Comparison of ENCODE assay signal across 8 mouse cellular contexts in genomic region chr6:117906015-117906531, GRCm38 (mm10). TPM values are rescaled to one million over a fixed set of nuclear protein-coding genes. Genes with fewer than 3 reads are reported as not detected.
DNase-seq lines count a peak whose midpoint lies in the region; ATAC-seq and TF ChIP-seq lines count a peak whose summit lies in the region.

No protein-coding gene starts in this region.

- peak overlapping the region; percentile 86 for H3K9ac ChIP-seq in heart, postnatal 0 days (replicated peaks; ENCODE audit: low read depth, low read length)
- peak overlapping the region; percentile 63 for H3K9ac ChIP-seq in midbrain, embryonic 12.5 days (replicated peaks)

- under 1% methylated on average over 25 of the region's 25 CpGs for WGBS in heart, postnatal 0 days
- WGBS in midbrain, embryonic 12.5 days: under 1% methylated on average over 25 of the region's 25 CpGs

- DNase-seq in cerebellum, adult 8-10 months: peak; percentile 74
- no peak for DNase-seq in cerebellum, postnatal 10 days
- DNase-seq in urinary bladder, postnatal 10 days (ENCODE audit: low spot score): peak; percentile 19
- no peak for DNase-seq in urinary bladder, postnatal 25 days (ENCODE audit: low spot score)
- DNase-seq in heart, postnatal 0 days (ENCODE audit: low spot score): no peak
- peak; percentile 51 to 72 for DNase-seq in left cerebral cortex, adult 9 months (ENCODE audit: low spot score in 2 of 2)

- H3K27me3 ChIP-seq in heart, postnatal 0 days (ENCODE audit: control insufficient read depth, insufficient read depth, low read length): no peaks in the 10 kb centered on the region
- H3K27me3 ChIP-seq in midbrain, embryonic 12.5 days: no peaks in the 10 kb centered on the region

- ATAC-seq in heart, postnatal 0 days (ENCODE audit: insufficient read depth, low read depth): 0 out of 2 replicates have a peak, but pooled peaks have one; percentile 0
- peak; percentile 36 for ATAC-seq in midbrain, embryonic 12.5 days (ENCODE audit: low FRiP score, low read depth)
- ATAC-seq in activated CD4-positive, CD25-positive, alpha-beta regulatory T cell, adult 4 months: no peak

- peaks cover 26% of the 10 kb centered on the region for H3K4me1 ChIP-seq in heart, postnatal 0 days (ENCODE audit: control insufficient read depth, insufficient read depth)
- H3K4me1 ChIP-seq in midbrain, embryonic 12.5 days: peaks cover 28% of the 10 kb centered on the region

- H3K4me3 ChIP-seq in heart, postnatal 0 days (ENCODE audit: low read depth, low read length): peak overlapping the region; percentile 94
- H3K4me3 ChIP-seq in midbrain, embryonic 12.5 days: peak overlapping the region; percentile 99

- H3K36me3 ChIP-seq in heart, postnatal 0 days (replicated peaks; ENCODE audit: control insufficient read depth, insufficient read depth, low read length): no peaks in the 10 kb centered on the region
- H3K36me3 ChIP-seq in midbrain, embryonic 12.5 days: no peaks in the 10 kb centered on the region

- no peaks in the 10 kb centered on the region for H3K9me3 ChIP-seq in heart, postnatal 0 days (replicated peaks; ENCODE audit: control insufficient read depth, low read length)
- H3K9me3 ChIP-seq in midbrain, embryonic 12.5 days: no peaks in the 10 kb centered on the region

- H3K27ac ChIP-seq in heart, postnatal 0 days (ENCODE audit: low read depth): peak overlapping the region; percentile 94
- peak overlapping the region; percentile 60 for H3K27ac ChIP-seq in midbrain, embryonic 12.5 days (replicated peaks)

- no peak for TF ChIP-seq CTCF in heart, postnatal 0 days (IDR thresholded peaks at IDR 0.05; ENCODE audit: low read depth)

- no peak for TF ChIP-seq EP300 in heart, postnatal 0 days (IDR thresholded peaks at IDR 0.05; ENCODE audit: low read depth)

- peak overlapping the region; percentile 74 for H3K4me2 ChIP-seq in heart, postnatal 0 days (ENCODE audit: low read depth, low read length)
- peak overlapping the region; percentile 60 for H3K4me2 ChIP-seq in midbrain, embryonic 12.5 days (replicated peaks)

RNA-seq across cellular contexts. Expression of gene Hnrnpf, which starts 5.9 kb away (rescaled TPM):
- 223 and 234 TPM in 2 replicates for total RNA-seq in heart, postnatal 0 days (2014; rRNA removed; ENCODE audit: low replicate concordance)
- 292 and 314 TPM in 2 replicates for polyA plus RNA-seq in heart, postnatal 0 days (2015; fragmentation: Nextera tagmentation; extraction: Ambion mirVana)
- 518 and 521 TPM in 2 replicates for polyA plus RNA-seq in midbrain, embryonic 12.5 days (2016; fragmentation: Nextera tagmentation; extraction: Ambion mirVana)
- polyA plus RNA-seq in activated CD4-positive, CD25-positive, alpha-beta regulatory T cell, adult 4 months (2017; shearing (Covaris generic)): 100 to 1,000 TPM; 807 to 897 TPM

RNA-seq across cellular contexts. Expression of gene Fxyd4, which starts 31.4 kb away (rescaled TPM):
- not detected in 2 replicates for total RNA-seq in heart, postnatal 0 days (2014; rRNA removed; ENCODE audit: low replicate concordance)
- polyA plus RNA-seq in heart, postnatal 0 days (2015; fragmentation: Nextera tagmentation; extraction: Ambion mirVana): 0.55 and 0.97 TPM in 2 replicates
- 1.8 and 3.0 TPM in 2 replicates for polyA plus RNA-seq in midbrain, embryonic 12.5 days (2016; fragmentation: Nextera tagmentation; extraction: Ambion mirVana)
- polyA plus RNA-seq in activated CD4-positive, CD25-positive, alpha-beta regulatory T cell, adult 4 months (2017; shearing (Covaris generic)): 1 to 10 TPM; 2.3 to 7.0 TPM

RNA-seq across cellular contexts. Expression of gene Zfp239, which starts 44.2 kb away (rescaled TPM):
- total RNA-seq in heart, postnatal 0 days (2014; rRNA removed; ENCODE audit: low replicate concordance): 0.27 TPM in 1 of 2 replicates, not detected in the other
- polyA plus RNA-seq in heart, postnatal 0 days (2015; fragmentation: Nextera tagmentation; extraction: Ambion mirVana): 0.20 and 0.48 TPM in 2 replicates
- 11.4 and 12.7 TPM in 2 replicates for polyA plus RNA-seq in midbrain, embryonic 12.5 days (2016; fragmentation: Nextera tagmentation; extraction: Ambion mirVana)
- 1 to 10 TPM; 4.1 TPM for polyA plus RNA-seq in activated CD4-positive, CD25-positive, alpha-beta regulatory T cell, adult 4 months (2017; shearing (Covaris generic))

Comparison
In these comparisons a context has a peak if more than half of its experiments do, and no peak if none do; other contexts are left out.
1. DNase-seq: peak in cerebellum, adult 8-10 months (single experiment), urinary bladder, postnatal 10 days (single experiment) and left cerebral cortex, adult 9 months (2 of 2); none in cerebellum, postnatal 10 days (0 of 2), urinary bladder, postnatal 25 days (single experiment) and heart, postnatal 0 days (single experiment).